Mouse (Mus musculus) lung, adult 2 months (tissue): ENCODE results near the gene Ddah2. TPM values are rescaled to one million over a fixed set of nuclear protein-coding genes. Genes with fewer than 3 reads are reported as not detected.

Experiments used
- DNase-seq: peaks from one replicate; pipeline ENCODE4 v3.0.0; 2022
- H3K4me1 ChIP-seq: fragments of 200-500 bp; 2 replicates; pipeline ENCODE4 v1.6.1; 2011; ENCODE audit warnings: low read length; ENCODE audit not compliant: control insufficient read depth, insufficient read depth
- H3K4me3 ChIP-seq: fragments of 200-500 bp; replicated peaks from 2 replicates; pipeline ENCODE3; 2011; ENCODE audit warnings: low read depth, mild to moderate bottlenecking, control low read depth, low read length; ENCODE audit errors: extremely low read depth
- CTCF ChIP-seq: fragments of 200-500 bp; IDR thresholded peaks from 2 replicates; pipeline ENCODE4 v1.5.1; 2011; ENCODE audit warnings: mild to moderate bottlenecking, low read length, control low read depth; ENCODE audit not compliant: insufficient read depth
- POLR2A ChIP-seq: fragments of 200-500 bp; IDR thresholded peaks from 2 replicates; pipeline ENCODE4 v1.6.1; 2011; ENCODE audit warnings: low read depth, mild to moderate bottlenecking, control low read depth, low read length, borderline replicate concordance; ENCODE audit errors: extremely low read depth
- WGBS: fragments of 180-500 bp; shearing (Covaris S2); methylation state at CpG from one replicate; pipeline ENCODE4 v1.1.7; 2018; 5-methylcytosine and 5-hydroxymethylcytosine counted together
- polyA plus RNA-seq: library from polyadenylated mRNA; depleted of rRNA; stranded (reverse); fragments of >200 nt; gene quantifications from 2 replicates; pipeline ENCODE4 v1.2.3, GENCODE M21; 2012; rRNA removed

Gene Ddah2
- 137 and 141 TPM in 2 replicates for polyA plus RNA-seq

- TF ChIP-seq CTCF (peak; percentile 14; the same call in 1 of the 2 replicates), POLR2A (peak; percentile 80; the same call in 1 of the 2 replicates)
- peak; percentile 90 for DNase-seq
- under 1% methylated on average over 57 of the region's 57 CpGs for WGBS
- H3K4me1 ChIP-seq: peaks cover 16% of the 10 kb centered on the region
- peak within 1 kb of the TSS; percentile 97 for H3K4me3 ChIP-seq
These were observed at the start of gene Ddah2 for GRCm38 (mm10) chr17:35058911-35059892. Ddah2 (plus strand) TSS chr17:35059035.

DNA sequence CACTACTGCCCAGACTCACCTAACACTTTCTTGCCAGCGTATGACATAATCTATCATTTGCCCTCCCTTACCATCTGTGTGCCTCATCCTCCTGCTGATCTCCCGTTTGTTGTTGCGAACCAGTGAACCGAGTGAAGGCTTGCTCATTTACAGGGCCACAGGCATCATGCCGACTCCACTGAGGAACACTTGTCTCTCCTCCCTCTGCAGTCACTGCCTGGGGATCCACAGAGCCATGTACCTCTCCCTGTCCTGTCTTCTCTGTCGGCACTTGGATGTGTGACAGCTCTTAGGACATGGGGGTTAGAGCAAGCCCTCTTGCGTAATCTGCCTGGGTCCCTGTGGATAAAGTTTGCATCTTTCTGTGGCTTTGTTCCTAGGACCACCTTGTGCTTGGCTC lies 49.2 kb upstream of the Ddah2 start:
- no peak overlapping the region for H3K4me3 ChIP-seq
- no peak for DNase-seq
- TF ChIP-seq POLR2A (no peak), CTCF (no peak)
- WGBS: 89% methylated on average over 7 of the region's 7 CpGs
- no peaks in the 10 kb centered on the region for H3K4me1 ChIP-seq

GRCm38 (mm10) chr17:35011440-35011839 lies 47.4 kb upstream of the Ddah2 start:
- TF ChIP-seq POLR2A (no peak), CTCF (no peak)
- DNase-seq: no peak
- Histone ChIP-seq H3K4me3 (no peak overlapping the region), H3K4me1 (no peaks in the 10 kb centered on the region; the same call in 1 of the 2 replicates)
- WGBS: 95% methylated on average over 8 of the region's 8 CpGs

GRCm38 (mm10) chr17:35012430-35012829 lies 46.4 kb upstream of the Ddah2 start:
- WGBS: 84% methylated on average over 13 of the region's 13 CpGs
- TF ChIP-seq POLR2A: no peak
- TF ChIP-seq CTCF: no peak
- DNase-seq: no peak
- Histone ChIP-seq H3K4me3 (no peak overlapping the region), H3K4me1 (no peaks in the 10 kb centered on the region; the same call in 1 of the 2 replicates)

DNA sequence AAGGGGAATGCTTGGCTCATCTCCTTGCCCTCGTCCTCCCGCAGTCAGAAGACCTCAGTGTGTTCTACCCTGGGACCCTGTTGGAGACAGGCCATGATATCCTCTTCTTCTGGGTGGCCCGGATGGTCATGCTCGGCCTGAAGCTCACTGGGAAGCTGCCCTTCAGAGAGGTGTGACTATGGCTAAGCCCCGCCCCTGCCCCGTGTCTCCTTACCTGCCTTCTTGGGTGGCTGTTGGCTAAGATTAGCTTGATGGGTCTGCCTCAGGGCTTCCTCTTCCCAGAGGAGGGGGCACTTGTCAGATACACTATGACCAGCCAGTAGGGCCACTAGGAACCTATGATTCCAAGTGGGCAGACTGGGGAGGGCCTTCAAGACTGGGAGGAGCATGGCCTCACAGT lies 45.6 kb upstream of the Ddah2 start:
- Histone ChIP-seq H3K4me3 (no peak overlapping the region), H3K4me1 (no peaks in the 10 kb centered on the region; the same call in 1 of the 2 replicates)
- 68% methylated on average over 6 of the region's 6 CpGs for WGBS
- TF ChIP-seq POLR2A (no peak), CTCF (no peak)
- DNase-seq: no peak

DNA sequence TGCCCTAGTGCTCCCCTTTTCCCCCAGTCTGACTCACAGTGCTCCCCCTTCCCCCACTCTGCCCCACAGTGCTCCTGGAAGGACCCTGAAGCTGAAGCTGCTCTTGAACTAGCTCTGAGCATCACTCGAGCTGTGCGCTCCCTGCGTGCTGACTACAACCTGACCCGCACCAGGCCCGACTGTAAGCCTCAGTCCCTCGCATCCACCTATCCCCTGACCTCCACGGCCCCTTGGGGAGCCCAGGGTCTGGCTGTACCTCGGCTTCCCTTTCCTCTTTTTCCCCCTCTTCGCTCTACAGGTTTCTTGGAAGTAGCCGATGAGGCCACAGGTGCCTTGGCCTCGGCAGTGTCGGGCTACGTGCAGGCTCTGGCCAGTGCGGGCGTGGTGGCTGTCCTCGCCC lies 43.5 kb upstream of the Ddah2 start:
- WGBS: 90% methylated on average over 16 of the region's 16 CpGs
- no peaks in the 10 kb centered on the region; the same call in 1 of the 2 replicates for H3K4me1 ChIP-seq
- TF ChIP-seq POLR2A (no peak), CTCF (no peak)
- no peak for DNase-seq
- no peak overlapping the region for H3K4me3 ChIP-seq

DNA sequence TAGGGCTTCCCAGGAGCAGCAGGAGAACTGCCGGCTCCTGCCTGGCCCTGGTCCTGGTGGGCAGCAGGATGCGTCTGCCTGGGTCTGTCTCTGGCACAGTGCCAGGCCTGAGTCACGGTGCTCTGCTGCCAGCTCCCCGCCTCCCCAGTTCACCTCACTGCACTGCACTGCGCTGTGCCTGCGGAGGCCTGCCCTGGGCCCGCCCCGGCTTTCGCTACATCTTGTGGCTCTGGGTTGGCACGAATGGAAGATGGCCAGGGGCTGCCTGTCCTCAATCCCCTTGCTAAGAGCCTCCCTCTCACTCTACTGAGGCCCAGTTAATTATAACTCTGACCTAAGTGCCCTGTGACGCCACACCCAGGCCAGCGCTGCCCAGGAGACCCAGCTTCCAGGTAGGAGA lies 42.5 kb upstream of the Ddah2 start, which contains the start of gene Vwa7:
TSS of gene Vwa7 (plus strand) at position 204 of the 400 bp plus-strand sequence.
- no peak for DNase-seq
- TF ChIP-seq CTCF (no peak), POLR2A (no peak)
- Histone ChIP-seq H3K4me3 (no peak within 1 kb of the TSS), H3K4me1 (peaks cover 4% of the 10 kb centered on the region; the same call in 1 of the 2 replicates)
- 41% methylated on average over 12 of the region's 12 CpGs for WGBS

DNA sequence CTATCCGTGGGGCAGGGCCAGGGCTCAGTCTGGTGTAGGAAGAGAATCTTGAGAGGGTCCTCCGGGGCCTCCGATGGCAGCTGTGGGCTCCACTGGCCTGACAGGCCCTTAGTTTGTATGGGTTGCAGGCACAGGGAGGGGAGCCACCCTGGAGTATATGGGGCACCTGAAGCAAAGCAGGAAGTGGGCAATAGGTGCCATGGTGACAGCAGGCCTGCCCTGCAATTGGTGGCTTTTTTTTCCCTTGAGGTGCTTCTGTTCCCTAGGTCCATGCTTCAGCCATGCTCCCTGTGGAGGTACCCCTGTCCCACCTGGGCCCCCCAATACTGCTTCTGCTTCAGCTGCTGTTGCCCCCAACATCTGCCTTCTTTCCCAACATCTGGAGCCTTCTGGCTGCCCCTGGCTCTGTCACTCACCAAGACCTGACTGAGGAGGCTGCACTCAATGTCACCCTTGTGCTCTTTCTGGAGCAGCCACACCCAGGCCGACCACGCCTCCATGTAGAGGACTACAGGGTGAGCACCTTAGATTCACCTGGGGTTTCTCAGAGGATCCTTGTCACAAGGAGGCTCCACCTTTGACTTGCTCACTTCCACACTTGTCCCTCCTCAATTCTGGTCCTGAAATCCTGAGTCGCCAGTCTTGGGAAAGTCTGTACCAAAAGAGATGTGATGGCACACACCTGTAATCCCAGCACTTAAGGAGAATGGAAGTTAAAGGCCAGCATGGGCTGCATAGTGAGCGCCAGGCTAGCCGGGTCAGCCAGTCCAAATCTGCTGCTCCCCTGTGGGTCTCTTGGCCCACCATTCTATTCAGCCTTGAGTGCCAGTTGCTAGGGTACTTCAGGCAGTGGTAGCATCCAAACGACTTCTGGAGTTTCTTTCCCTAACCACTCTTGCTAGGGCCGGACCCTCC lies 41.8 kb upstream of the Ddah2 start:
- DNase-seq: no peak
- H3K4me3 ChIP-seq: no peak overlapping the region
- H3K4me1 ChIP-seq: peaks cover 4% of the 10 kb centered on the region; the same call in 1 of the 2 replicates
- TF ChIP-seq CTCF: no peak
- no peak for TF ChIP-seq POLR2A
- 70% methylated on average over 10 of the region's 10 CpGs for WGBS

DNA sequence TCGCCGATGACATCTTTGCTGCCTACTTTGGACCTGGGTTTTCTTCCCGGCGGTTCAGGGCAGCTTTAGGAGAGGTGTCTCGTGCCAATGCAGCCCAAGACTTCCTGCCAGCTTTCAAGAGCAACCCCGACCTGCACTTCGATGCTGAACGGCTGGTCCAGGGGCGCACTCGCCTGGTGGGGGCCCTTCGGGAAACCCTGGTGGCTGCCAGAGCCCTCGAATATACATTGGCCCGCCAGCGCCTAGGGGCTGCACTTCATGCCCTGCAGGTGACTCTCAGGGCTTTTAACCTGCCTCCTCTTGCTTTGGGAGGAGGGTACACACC lies 41.2 kb upstream of the Ddah2 start:
- no peak for DNase-seq
- no peak overlapping the region for H3K4me3 ChIP-seq
- 58% methylated on average over 14 of the region's 14 CpGs for WGBS
- H3K4me1 ChIP-seq: peaks cover 7% of the 10 kb centered on the region
- TF ChIP-seq POLR2A (no peak), CTCF (no peak)
